Mouse (Mus musculus) left cerebral cortex, adult 2 months (tissue): ENCODE results near the gene Plekhg5. TPM values are rescaled to one million over a fixed set of nuclear protein-coding genes. Genes with fewer than 3 reads are reported as not detected.

Source experiments
- DNase-seq, 2 experiments: peaks; one replicate each; pipeline ENCODE4 v3.0.0; 2021 to 2022; ENCODE audit warnings: low spot score in 2 of 2, mixed read lengths in 1 of 2; ENCODE audit errors: extremely low spot score in 1 of 2
- H3K27ac ChIP-seq: fragments of 200-600 bp; 2 replicates; pipeline ENCODE4 v1.8.1; 2022
- H3K4me3 ChIP-seq: fragments of 200-600 bp; 2 replicates; pipeline ENCODE4 v1.8.1; 2022
- CTCF ChIP-seq: fragments of 200-600 bp; IDR thresholded peaks from 2 replicates; pipeline ENCODE4 v1.8.1; 2022; ENCODE audit warnings: antibody characterized with exemption, mild to moderate bottlenecking, moderate library complexity
- intact Hi-C: fragments of 180-260 bp; cut with DNase I; formaldehyde crosslinking; loops from one replicate; pipeline ENCODE4 v1.15.1; 2025
- total RNA-seq, 2 experiments: library from RNA; stranded (reverse); gene quantifications; 2 replicates each; pipeline ENCODE4 v1.2.3; 2021

Plekhg5 gene
- total RNA-seq, 2 experiments from 2014 or later = 89.1 to 101 TPM

DNA sequence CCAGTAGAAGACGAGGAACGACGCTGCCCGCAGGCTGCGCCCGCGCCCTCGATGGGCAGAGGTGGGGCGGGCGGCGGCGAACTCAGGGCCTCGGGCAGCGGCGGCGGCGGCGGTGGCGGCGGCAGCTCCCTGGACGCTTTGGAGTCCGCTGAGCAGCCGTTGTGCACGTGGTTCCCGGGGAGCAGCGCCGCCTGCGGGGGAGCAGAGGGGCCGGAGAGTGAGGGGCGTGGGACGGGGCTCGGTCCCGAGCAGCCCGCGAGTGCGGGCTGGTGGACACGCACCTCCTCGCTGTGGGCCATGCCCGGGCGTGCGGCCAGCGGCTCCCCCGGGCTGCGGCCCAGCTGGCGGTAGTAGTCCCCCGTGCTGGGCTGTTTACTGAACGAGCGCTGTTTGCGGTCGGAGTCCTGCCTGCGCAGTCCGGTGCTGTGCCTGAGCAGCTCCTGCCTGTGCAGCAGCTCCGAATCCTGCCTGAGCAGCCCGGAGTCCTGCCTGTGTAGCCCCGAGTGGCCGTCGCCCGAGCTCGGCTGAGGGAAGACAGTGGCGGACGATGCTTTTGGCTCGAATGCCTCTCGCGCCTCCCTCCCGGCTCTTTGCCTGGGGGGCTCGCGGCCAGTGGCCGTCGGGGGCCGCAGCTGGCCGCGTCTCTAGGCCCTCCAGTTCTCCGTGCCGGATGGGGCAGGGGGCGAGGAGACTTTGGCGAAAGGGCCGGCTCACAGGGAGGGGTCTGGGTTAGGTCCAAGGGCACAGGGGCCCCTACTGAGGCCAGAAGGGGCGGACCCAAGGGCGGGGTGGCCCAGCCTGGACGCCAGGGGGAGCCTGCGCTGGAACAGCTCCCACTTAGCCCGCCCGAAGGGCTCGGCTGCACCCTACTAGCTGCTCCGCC is 58.7 kb downstream of the Plekhg5 start:
- intact Hi-C loops = no loop called here
- H3K27ac ChIP-seq = no peak overlapping the region
- peak overlapping the region; percentile 31 for H3K4me3 ChIP-seq
- DNase-seq = peak in 1 of 2 experiments; percentile 48
- TF ChIP-seq CTCF = peak; percentile 45

DNA sequence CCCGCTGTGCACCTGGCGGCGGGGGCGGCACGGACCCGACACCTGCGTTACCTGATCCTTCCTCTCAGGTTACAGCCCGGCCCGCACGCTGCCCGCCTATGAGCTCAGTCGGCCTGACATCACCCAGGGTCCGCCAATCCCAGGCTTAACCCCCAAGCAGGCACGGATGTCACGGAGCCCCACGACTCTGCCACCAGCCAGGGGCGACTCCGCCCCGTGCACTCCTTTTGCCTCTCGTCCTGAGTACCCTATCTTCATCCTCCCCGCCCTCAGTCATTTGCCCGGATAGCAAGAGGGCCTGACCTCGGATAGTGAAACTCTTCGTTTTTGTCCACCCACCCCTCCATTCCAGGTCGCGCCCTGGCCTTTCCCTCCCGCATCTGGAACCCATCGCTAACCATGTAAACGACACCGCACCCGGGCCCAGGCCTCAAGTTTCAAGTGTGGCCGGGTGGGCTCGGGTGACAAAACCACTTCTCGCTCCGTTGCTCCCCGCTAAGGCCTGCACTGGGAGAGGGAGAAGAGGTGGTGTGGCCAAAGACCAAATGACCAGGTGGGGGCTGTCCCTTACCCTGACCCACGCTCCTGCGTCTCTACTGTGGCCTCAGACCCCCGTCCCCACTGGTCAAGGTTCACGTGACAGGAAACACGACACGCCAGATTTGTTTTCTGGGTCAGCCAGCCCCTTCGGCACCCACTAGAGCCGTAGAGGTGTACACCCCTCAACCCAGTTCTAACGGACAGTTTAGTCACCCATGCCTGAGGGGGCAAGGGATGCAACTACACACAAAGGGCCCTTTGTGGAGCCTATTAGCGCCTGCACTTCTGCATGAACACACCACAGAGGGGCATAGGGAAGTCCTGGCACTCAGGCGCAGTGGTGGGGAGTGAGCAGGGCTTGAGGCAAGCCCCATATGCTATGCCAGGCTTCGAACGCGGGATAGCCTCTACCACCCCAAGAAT is 59.8 kb downstream of the Plekhg5 start:
- intact Hi-C loops = no loop called here
- Histone ChIP-seq H3K4me3 (no peak overlapping the region), H3K27ac (no peak overlapping the region)
- peak in 1 of 2 experiments; percentile 13 for DNase-seq
- no peak for TF ChIP-seq CTCF

DNA sequence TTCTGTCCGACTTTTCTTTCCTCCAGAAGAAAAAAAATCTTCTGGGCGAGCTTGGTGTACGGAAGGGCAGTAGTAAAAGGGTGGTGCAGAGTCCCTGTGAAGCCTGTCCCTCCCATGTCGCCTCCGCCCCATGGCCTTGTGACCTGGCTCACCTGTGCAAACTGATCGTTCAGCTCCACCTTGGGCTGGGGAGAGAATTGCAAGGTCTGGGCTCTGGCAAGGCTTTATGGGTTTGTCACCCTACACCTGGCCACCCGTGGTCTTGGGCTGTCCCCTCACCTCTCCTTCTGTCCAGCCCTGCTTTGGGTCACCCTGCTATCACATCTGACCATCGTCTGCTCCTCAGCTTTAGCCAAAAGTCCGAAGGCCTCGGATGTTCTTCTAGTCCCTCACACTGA is 60.5 kb downstream of the Plekhg5 start:
- intact Hi-C loops = no loop called here
- TF ChIP-seq CTCF = no peak
- no peak for DNase-seq
- H3K4me3 ChIP-seq = no peak overlapping the region
- H3K27ac ChIP-seq = no peak overlapping the region

DNA sequence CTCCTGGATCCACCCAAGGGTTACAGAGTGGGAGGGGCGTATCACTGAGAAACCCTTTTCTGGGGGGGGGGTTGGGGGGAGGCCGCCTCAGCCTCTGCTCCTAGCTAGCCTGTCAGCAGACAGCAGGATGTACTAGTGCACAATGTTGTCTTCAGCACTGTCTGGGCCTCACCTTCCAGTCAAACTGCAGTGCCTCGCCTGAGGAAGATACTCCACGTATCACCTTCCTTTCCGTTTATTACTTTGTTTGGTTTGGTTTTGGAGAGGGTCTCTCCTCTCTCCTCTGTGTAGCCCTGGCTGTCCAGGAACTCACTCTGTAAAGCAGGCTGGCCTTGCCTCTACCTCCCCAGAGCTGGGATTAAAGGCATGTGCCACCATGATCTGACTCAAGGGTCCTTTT is 60.9 kb downstream of the Plekhg5 start:
- intact Hi-C loops = no loop called here
- no peak overlapping the region for H3K4me3 ChIP-seq
- DNase-seq = no peak
- no peak for TF ChIP-seq CTCF
- no peak overlapping the region for H3K27ac ChIP-seq

DNA sequence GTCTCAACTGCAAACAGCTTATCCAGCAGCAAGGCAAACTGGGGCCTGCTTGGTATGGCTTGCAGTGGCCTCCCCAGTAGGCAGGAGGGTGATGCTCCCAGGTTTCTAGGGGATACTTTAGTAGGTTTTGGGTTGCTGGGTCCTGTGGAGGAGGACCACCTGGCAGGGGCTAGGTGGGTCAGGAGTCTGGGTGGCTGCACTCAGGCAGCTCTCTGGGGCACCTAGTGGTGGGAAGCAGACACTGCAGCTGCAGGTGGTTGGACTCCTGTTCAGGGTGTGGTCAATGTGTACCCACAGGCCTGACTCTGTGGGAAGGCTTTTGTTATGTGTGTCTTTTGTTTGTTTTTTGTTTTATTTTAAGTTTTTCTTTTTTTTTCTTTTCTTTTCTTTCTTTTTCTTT is 62.2 kb downstream of the Plekhg5 start:
- peak; percentile 86 for TF ChIP-seq CTCF
- no peak overlapping the region for H3K4me3 ChIP-seq
- intact Hi-C loops = no loop called here
- peak in 1 of 2 experiments; percentile 64 for DNase-seq
- no peak overlapping the region for H3K27ac ChIP-seq

DNA sequence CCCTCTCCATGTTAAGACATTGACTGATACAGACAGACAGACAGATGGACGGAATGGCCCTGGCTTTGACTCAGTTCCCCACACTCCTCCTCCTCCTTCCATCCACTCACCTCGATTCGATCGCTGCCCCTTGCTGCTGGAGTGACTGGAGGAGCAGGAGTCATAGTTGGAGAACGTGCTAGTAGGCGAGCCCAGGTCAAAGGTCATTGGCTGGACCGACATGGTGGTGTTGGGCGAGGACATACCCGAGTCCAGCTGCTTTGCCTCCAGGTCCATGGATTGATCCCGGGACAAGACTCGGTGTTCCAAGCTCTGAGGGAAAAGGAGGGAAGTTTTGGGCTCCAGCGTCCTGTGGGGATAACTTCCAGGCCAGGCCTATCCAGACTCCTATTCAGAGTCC is 63.1 kb downstream of the Plekhg5 start:
- intact Hi-C loops = no loop called here
- no peak for TF ChIP-seq CTCF
- no peak overlapping the region for H3K27ac ChIP-seq
- no peak for DNase-seq
- no peak overlapping the region for H3K4me3 ChIP-seq

DNA sequence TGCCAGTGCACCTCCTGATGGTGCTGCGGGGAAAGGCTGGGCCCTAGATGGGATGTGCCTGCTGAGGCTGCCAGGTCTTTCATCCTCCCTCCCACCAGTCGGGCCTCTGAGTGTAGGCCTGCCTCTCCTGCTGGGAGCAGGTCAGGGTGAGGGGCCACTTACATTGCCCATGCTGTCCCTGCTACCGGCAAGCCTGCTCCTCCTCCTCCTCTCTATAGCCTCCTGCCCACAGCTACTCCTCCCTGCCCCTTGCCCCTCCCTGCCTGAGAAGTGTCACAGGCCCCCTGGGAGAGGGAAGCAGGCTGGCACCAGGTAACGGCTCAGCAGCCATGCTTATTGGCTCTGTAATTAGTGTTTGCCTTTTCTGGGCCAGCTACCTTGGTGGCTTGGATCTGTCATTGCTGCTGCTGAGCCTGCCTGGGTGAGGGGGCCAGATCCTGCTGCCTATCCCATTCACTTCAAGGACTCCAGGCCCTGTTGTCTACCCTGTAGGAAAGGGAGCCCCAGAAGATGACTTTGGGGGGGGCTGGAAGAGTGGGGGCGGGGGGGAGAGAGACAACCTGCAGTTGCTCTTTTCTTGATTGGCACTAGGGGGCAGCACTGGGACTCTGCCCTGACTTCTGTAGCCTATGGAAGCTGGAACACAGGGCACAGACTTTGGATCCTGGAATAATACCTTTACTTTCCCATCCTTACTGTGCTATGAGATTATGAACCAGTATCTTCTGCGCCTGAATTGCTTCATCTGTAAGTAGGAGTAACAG is 64.0 kb downstream of the Plekhg5 start:
- no peak overlapping the region for H3K27ac ChIP-seq
- TF ChIP-seq CTCF = peak; percentile 74
- intact Hi-C loops = no loop called here
- DNase-seq = peak in 1 of 2 experiments; percentile 19
- H3K4me3 ChIP-seq = no peak overlapping the region

DNA sequence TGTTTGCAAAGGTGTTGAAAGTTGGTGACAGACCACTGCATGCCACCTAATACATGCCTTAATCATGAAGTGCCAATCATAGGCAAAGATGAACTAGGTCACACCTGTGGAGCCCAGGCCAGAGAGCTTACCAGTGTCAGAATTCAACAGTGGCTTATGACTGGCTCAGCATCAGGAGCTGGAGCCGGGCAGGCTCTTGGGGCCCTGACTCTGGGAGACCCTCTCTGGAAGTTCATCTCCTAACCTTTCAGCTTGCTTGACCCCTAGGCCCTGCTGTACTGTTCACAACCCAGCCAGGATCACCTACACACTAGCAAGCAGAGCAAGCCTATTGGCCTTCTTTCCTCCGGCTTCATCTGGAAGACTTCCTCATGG is 64.6 kb downstream of the Plekhg5 start:
- intact Hi-C loops = no loop called here
- no peak for DNase-seq
- Histone ChIP-seq H3K4me3 (no peak overlapping the region), H3K27ac (no peak overlapping the region)
- TF ChIP-seq CTCF = no peak

DNA sequence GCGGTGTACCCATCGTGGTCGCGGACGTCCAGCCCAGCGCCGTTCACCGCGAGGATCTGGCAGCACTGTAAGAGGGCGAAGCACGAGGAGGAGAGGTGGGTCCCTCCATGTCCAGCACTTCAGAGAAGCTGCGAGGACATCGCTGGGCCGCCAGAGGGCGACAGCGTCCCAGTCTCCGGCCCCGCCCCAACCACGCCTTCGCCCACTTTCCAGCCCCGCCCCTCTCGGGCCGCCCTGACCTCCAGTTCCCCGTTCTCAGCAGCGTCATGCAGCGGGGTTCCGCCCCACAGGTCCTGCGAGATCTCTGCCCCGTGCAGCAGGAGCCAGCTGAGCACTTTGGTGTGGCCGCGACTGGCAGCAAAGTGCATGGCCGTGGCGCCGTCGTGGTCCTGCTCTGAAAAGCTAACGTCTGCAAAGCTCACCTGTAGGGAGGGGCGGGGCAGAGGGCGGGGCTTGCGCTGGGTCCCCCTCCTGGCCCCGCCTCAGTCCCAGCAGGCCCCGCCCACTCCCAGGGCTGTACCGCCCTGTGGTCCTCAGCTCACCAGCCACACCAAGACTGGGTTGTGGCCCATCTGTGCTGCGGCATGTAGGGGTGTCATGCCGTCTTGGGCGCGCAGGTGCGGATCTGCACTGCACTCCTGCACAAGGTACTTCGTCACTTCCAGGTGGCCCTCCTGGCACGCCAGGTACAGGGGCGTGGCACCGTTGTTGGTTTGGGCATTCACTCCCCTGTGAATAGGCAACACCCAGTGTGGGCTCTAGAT is 66.4 kb downstream of the Plekhg5 start:
- intact Hi-C loops = no loop called here
- H3K4me3 ChIP-seq = peak overlapping the region; percentile 36
- DNase-seq = peak; percentile 78 to 81
- no peak overlapping the region for H3K27ac ChIP-seq
- peak; percentile 93 for TF ChIP-seq CTCF

DNA sequence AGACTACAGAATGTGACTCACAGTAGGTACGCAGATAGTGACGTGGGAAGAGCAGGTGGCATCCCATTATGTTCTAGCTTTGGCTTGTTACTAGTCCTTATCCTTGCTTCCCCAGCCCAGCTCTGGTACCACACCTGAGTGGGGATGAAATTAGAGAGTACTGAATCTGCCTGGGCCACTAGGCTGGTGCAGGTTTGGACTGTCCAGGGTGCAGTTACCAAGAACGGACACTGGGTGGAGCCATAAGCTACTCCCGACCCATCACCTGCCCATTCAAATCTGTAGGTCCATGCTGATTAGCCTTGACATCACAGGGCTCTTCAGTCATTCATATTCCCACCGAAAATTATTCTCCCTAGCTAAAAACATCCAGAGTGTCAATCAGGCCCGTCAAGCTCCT is 68.1 kb downstream of the Plekhg5 start:
- Histone ChIP-seq H3K27ac (no peak overlapping the region; the same call in 1 of the 2 replicates), H3K4me3 (no peak overlapping the region)
- peak; percentile 74 for TF ChIP-seq CTCF
- DNase-seq = peak in 1 of 2 experiments; percentile 44
- intact Hi-C loops = no loop called here

DNA sequence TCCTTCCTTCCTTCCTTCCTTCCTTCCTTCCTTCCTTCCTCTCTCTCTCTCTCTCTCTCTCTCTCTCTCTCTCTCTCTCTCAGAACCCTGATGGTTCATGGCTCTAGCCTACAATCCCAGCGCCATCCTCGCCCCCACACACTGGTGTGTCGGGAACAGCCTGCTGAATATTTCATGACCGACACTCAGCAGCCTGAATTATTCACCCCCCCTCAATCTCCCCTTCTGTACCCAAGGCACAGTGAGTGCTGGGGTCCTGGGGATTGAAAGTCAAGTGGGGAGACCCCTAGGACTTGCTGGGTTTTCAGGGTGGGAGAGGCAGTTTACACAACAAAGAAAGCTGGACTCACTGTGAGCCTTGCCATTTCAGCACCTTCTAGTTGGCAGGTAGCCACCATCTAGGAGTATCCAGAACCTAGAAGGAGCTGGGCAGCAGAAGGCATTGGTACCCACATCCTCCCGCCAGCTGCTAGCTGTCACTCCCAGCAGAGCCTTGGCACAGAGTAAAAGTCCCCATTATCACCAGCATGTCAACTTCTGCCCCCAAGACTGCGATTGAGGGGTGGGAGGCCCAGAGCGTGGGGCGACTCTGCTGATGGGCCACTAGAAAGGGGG is 69.3 kb downstream of the Plekhg5 start:
- intact Hi-C loops = no loop called here
- DNase-seq = peak in 1 of 2 experiments; percentile 43
- H3K4me3 ChIP-seq = no peak overlapping the region
- peak overlapping the region; percentile 44 for H3K27ac ChIP-seq
- TF ChIP-seq CTCF = no peak
